Mouse (Mus musculus): Measurements from ENCODE around the gene Ppp4r1.

The Ppp4r1 gene

GRCm38 (mm10) chr17:65889476-65889875 is 107.1 kb downstream of the Ppp4r1 start:
- in situ Hi-C loops (cut with MboI, MseI) = no loop called here
